Mouse (Mus musculus): ENCODE results near the gene Zfp651. TPM values are rescaled to one million over a fixed set of nuclear protein-coding genes. Genes with fewer than 3 reads are reported as not detected.
A peak's percentile ranks its signal among the peaks of the same experiment; 100 is the strongest.

Zfp651 gene
- total RNA-seq (2014; rRNA removed; ENCODE audit: low replicate concordance), result 34.5 and 69.3 TPM in 2 replicates
- polyA plus RNA-seq (2015; fragmentation: Nextera tagmentation; extraction: Ambion mirVana), result 12.1 and 13.2 TPM in 2 replicates

DNA sequence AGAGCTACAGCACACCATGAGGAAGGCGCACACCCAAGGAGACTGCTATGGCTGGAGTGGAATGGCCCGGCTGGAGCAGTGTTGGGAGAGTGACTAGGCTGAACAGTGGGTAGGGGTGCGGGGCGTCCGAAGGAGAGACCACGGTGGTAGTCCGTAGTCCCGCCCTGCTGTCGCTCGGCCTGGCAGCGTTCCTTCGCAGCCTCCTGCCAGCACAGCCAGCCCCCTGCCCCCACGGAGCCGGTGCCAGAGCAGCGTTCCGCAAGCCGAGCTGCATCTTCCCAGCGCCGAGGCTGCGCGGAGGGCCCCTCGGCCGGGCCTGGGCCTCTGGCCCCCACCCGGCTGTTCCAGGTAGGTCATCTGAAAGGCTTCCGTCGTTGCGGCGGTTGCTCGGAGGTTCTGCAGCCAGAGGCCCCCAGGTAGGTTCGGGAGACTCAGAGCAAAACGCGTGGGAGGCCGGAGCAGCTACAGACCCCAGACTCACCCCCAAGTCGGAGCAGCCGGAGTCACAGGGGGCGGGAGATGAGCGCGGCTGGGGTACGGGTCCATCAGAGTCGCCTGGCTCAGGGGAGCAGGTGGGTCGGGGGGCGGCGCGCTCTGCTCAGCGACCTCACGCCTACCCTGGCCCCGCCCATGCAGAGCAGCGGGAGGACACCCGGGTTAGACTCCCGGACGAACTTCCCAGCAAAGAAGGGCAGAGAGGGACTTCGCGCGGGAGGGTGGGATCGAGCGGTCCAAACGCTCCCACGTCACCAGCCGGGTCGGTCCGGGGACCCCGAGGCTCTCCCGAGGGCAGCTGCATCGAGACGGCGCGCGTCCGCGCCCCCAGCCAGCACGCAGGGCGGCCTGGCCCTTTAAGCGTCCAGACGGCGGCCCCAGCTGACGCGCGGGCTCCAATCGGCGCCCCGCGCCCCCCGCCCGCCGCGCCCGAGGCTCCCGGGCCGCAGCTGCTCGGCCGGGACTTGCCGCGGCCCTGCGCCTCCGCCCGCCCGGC, at the start of gene Zfp651:
Gene Zfp651 (plus strand): TSS at position 240 of the 991 bp plus-strand sequence.
- TF ChIP-seq CTCF (IDR thresholded peaks at IDR 0.05; ENCODE audit: low read depth) (no peak), EP300 (IDR thresholded peaks at IDR 0.05; ENCODE audit: low read depth) (no peak)

DNA sequence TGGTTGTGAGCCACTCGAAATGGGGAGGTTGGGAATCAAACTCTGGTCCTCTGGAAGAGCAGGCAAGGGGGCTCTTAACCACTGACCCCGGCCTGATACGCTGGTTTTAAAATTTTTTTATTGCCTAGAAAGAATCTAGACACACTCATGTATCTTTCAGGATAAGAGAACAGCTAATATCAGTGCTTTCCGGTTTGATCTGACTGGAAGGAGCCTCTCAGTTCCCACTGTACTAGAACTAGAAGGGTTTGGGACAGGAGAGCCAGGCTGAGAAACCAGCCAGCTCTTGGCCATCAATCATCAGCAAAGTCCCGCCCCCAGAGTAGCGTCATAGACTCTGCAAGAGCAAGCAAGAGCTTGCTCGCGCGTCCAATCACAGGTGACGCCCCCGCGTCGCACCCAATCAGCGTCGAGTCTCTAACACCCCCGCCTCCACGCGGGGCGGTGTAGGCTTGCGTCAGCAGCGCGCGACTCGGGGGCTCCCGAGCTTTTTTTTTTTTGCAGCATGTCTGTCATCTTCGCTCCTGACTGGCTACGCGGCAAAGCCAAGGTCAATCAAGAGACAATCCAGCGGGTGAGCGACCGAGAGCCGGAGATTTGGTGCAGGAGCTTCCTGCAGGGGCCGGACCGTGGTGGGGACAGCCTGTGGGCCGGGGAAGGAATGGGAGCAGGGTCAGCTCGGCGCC, 49.1 kb upstream of the Zfp651 start, which contains the start of gene Ss18l2:
Gene Ss18l2 (plus strand): TSS at position 432 of the 686 bp plus-strand sequence.
- H3K9ac ChIP-seq (replicated peaks; ENCODE audit: low read depth, low read length), result peak within 1 kb of the TSS; percentile 85
- DNase-seq (ENCODE audit: low spot score) (peak; percentile 99), ATAC-seq (ENCODE audit: insufficient read depth, low read depth) (peak; percentile 100)
- WGBS, result 5% methylated on average over 37 of the region's 37 CpGs
- H3K4me2 ChIP-seq (ENCODE audit: low read depth, low read length), result peak within 1 kb of the TSS; percentile 75
- TF ChIP-seq CTCF (IDR thresholded peaks at IDR 0.05; ENCODE audit: low read depth) (no peak), EP300 (IDR thresholded peaks at IDR 0.05; ENCODE audit: low read depth) (peak; percentile 83; the same call in 1 of the 2 replicates)
- H3K4me3 ChIP-seq (ENCODE audit: low read depth, low read length), result peak within 1 kb of the TSS; percentile 71
- peaks cover 12% of the 10 kb centered on the region for H3K4me1 ChIP-seq (ENCODE audit: control insufficient read depth, insufficient read depth)
- no peaks in the 10 kb centered on the region for H3K9me3 ChIP-seq (replicated peaks; ENCODE audit: control insufficient read depth, low read length)
- H3K27ac ChIP-seq (ENCODE audit: low read depth), result peak within 1 kb of the TSS; percentile 98
- no peaks in the 10 kb centered on the region for H3K27me3 ChIP-seq (ENCODE audit: control insufficient read depth, insufficient read depth, low read length)
- H3K36me3 ChIP-seq (replicated peaks; ENCODE audit: control insufficient read depth, insufficient read depth, low read length), result peaks cover 12% of the 10 kb centered on the region

More for the DNA sequence above, at the start of gene Zfp651:
- WGBS, result under 1% methylated on average over 78 of the region's 97 CpGs
- H3K9ac ChIP-seq (replicated peaks; ENCODE audit: low read depth, low read length), result peak within 1 kb of the TSS; percentile 96
- peaks cover 19% of the 10 kb centered on the region for H3K4me1 ChIP-seq (ENCODE audit: control insufficient read depth, insufficient read depth)
- DNase-seq (ENCODE audit: low spot score), result peak; percentile 75
- peak within 1 kb of the TSS; percentile 90 for H3K4me3 ChIP-seq (ENCODE audit: low read depth, low read length)
- H3K27ac ChIP-seq (ENCODE audit: low read depth), result peak within 1 kb of the TSS; percentile 97
- H3K9me3 ChIP-seq (replicated peaks; ENCODE audit: control insufficient read depth, low read length), result no peaks in the 10 kb centered on the region
- peak within 1 kb of the TSS; percentile 98 for H3K4me2 ChIP-seq (ENCODE audit: low read depth, low read length)
- ATAC-seq (ENCODE audit: insufficient read depth, low read depth), result peak; percentile 84
- peaks cover 38% of the 10 kb centered on the region for H3K36me3 ChIP-seq (replicated peaks; ENCODE audit: control insufficient read depth, insufficient read depth, low read length)
- H3K27me3 ChIP-seq (ENCODE audit: control insufficient read depth, insufficient read depth, low read length), result no peaks in the 10 kb centered on the region

DNA sequence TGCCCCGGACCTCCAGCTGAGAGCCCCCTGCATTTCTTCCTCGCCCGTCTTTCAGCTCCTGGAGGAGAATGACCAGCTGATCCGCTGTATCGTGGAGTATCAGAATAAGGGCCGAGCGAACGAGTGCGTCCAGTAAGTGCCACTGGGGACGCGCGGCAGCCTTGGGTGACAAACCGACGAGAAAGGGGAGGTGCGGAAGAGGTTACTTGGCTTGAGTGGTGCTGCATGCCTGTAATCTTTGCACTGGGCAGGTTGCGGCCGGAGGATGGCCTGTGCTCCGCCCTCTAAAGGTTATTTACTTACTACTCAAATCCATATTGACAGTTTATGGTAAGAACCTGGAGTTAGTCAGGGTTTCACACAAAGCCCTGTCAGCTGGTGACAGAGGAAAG, 48.5 kb upstream of the Zfp651 start:
- H3K27me3 ChIP-seq (ENCODE audit: control insufficient read depth, insufficient read depth, low read length), result no peaks in the 10 kb centered on the region
- H3K9ac ChIP-seq (replicated peaks; ENCODE audit: low read depth, low read length), result peak overlapping the region; percentile 85
- no peaks in the 10 kb centered on the region for H3K9me3 ChIP-seq (replicated peaks; ENCODE audit: control insufficient read depth, low read length)
- TF ChIP-seq EP300 (IDR thresholded peaks at IDR 0.05; ENCODE audit: low read depth) (no peak), CTCF (IDR thresholded peaks at IDR 0.05; ENCODE audit: low read depth) (no peak)
- peaks cover 12% of the 10 kb centered on the region for H3K36me3 ChIP-seq (replicated peaks; ENCODE audit: control insufficient read depth, insufficient read depth, low read length)
- H3K27ac ChIP-seq (ENCODE audit: low read depth), result peak overlapping the region; percentile 98
- ATAC-seq (ENCODE audit: insufficient read depth, low read depth) (peak; percentile 44), DNase-seq (ENCODE audit: low spot score) (peak; percentile 51)
- 0% methylated on average over 18 of the region's 18 CpGs for WGBS
- H3K4me1 ChIP-seq (ENCODE audit: control insufficient read depth, insufficient read depth), result peaks cover 12% of the 10 kb centered on the region
- peak overlapping the region; percentile 75 for H3K4me2 ChIP-seq (ENCODE audit: low read depth, low read length)
- H3K4me3 ChIP-seq (ENCODE audit: low read depth, low read length), result peak overlapping the region; percentile 71

GRCm38 (mm10) chr9:121717048-121717447, 42.1 kb upstream of the Zfp651 start:
- H3K4me3 ChIP-seq (ENCODE audit: low read depth, low read length), result no peak overlapping the region
- H3K27me3 ChIP-seq (ENCODE audit: control insufficient read depth, insufficient read depth, low read length), result no peaks in the 10 kb centered on the region
- no peak overlapping the region for H3K4me2 ChIP-seq (ENCODE audit: low read depth, low read length)
- peaks cover 9% of the 10 kb centered on the region for H3K4me1 ChIP-seq (ENCODE audit: control insufficient read depth, insufficient read depth)
- DNase-seq (ENCODE audit: low spot score) (no peak), ATAC-seq (ENCODE audit: insufficient read depth, low read depth) (no peak)
- no peak for TF ChIP-seq CTCF (IDR thresholded peaks at IDR 0.05; ENCODE audit: low read depth)
- TF ChIP-seq EP300 (IDR thresholded peaks at IDR 0.05; ENCODE audit: low read depth), result no peak
- no peak overlapping the region for H3K27ac ChIP-seq (ENCODE audit: low read depth)
- no peaks in the 10 kb centered on the region; the same call in 1 of the 2 replicates for H3K9me3 ChIP-seq (replicated peaks; ENCODE audit: control insufficient read depth, low read length)
- WGBS, result 75% methylated on average over 2 of the region's 2 CpGs
- H3K36me3 ChIP-seq (replicated peaks; ENCODE audit: control insufficient read depth, insufficient read depth, low read length), result peaks cover 12% of the 10 kb centered on the region
- H3K9ac ChIP-seq (replicated peaks; ENCODE audit: low read depth, low read length), result no peak overlapping the region

GRCm38 (mm10) chr9:121718070-121718705, 40.9 kb upstream of the Zfp651 start:
- peak; percentile 7 for DNase-seq (ENCODE audit: low spot score)
- Histone ChIP-seq H3K4me3 (ENCODE audit: low read depth, low read length) (peak overlapping the region; percentile 99), H3K27ac (ENCODE audit: low read depth) (peak overlapping the region; percentile 99), H3K36me3 (replicated peaks; ENCODE audit: control insufficient read depth, insufficient read depth, low read length) (peaks cover 6% of the 10 kb centered on the region), H3K4me1 (ENCODE audit: control insufficient read depth, insufficient read depth) (peaks cover 9% of the 10 kb centered on the region), H3K4me2 (ENCODE audit: low read depth, low read length) (peak overlapping the region; percentile 46), H3K9me3 (replicated peaks; ENCODE audit: control insufficient read depth, low read length) (no peaks in the 10 kb centered on the region; the same call in 1 of the 2 replicates), H3K27me3 (ENCODE audit: control insufficient read depth, insufficient read depth, low read length) (no peaks in the 10 kb centered on the region), H3K9ac (replicated peaks; ENCODE audit: low read depth, low read length) (peak overlapping the region; percentile 49)
- TF ChIP-seq EP300 (IDR thresholded peaks at IDR 0.05; ENCODE audit: low read depth) (no peak), CTCF (IDR thresholded peaks at IDR 0.05; ENCODE audit: low read depth) (no peak)
- ATAC-seq (ENCODE audit: insufficient read depth, low read depth), result no peak
- 68% methylated on average over 15 of the region's 15 CpGs for WGBS
